Mouse (Mus musculus) neural tube, embryonic 11.5 days (tissue): ENCODE measurements at regions not wholly inside any gene's neighbourhood (a gene's known extent, or its start where the extent isn't known, plus 50 kb on each side); places are given as distances from the start of the nearest gene placed in this dataset.
A peak's percentile ranks its signal among the peaks of the same experiment; 100 is the strongest.

ENCODE experiments used
- ATAC-seq: fragments of 200-750 bp; cut with Nextera tagmentation; 2 replicates; pipeline ENCODE4 v1.8.0; 2017; ENCODE audit warnings: moderate number of reproducible peaks, mild to moderate bottlenecking, moderate TSS enrichment, moderate library complexity; ENCODE audit not compliant: insufficient read depth, low FRiP score, low TSS enrichment
- DNase-seq: peaks from one replicate; pipeline ENCODE4 v3.0.0-alpha.2; 2015; ENCODE audit warnings: low spot score
- H3K27ac ChIP-seq: fragments of 300-500 bp; sonication (generic); 2 replicates; pipeline ENCODE4 v1.5.1; 2014; ENCODE audit warnings: low read depth, mild to moderate bottlenecking, low read length
- H3K27me3 ChIP-seq: fragments of 300-500 bp; sonication (generic); 2 replicates; pipeline ENCODE4 v1.6.1; 2014; ENCODE audit warnings: mild to moderate bottlenecking, low read length, mixed read lengths; ENCODE audit not compliant: control insufficient read depth, insufficient read depth
- H3K36me3 ChIP-seq: fragments of 300-500 bp; sonication (generic); 2 replicates; pipeline ENCODE4 v1.6.1; 2014; ENCODE audit warnings: mild to moderate bottlenecking, low read length, moderate library complexity, mixed read lengths; ENCODE audit not compliant: control insufficient read depth, insufficient read depth
- H3K4me1 ChIP-seq: fragments of 300-500 bp; sonication (generic); 2 replicates; pipeline ENCODE4 v1.6.1; 2014; ENCODE audit warnings: low read length, mixed read lengths; ENCODE audit not compliant: control insufficient read depth, insufficient read depth
- H3K4me2 ChIP-seq: fragments of 300-500 bp; sonication (generic); 2 replicates; pipeline ENCODE4 v1.6.1; 2014; ENCODE audit warnings: low read depth, mild to moderate bottlenecking, moderate library complexity
- H3K4me3 ChIP-seq: fragments of 300-500 bp; sonication (generic); 2 replicates; pipeline ENCODE4 v1.5.1; 2014; ENCODE audit warnings: low read depth, low read length
- H3K9ac ChIP-seq: fragments of 300-500 bp; sonication (generic); 2 replicates; pipeline ENCODE4 v1.6.1; 2014; ENCODE audit warnings: mild to moderate bottlenecking, low read length
- H3K9me3 ChIP-seq: fragments of 300-500 bp; sonication (generic); 2 replicates; pipeline ENCODE4 v1.6.1; 2016; ENCODE audit warnings: low read length; ENCODE audit not compliant: control insufficient read depth
- WGBS: fragments of 180-500 bp; shearing (Covaris S2); extraction: QIAGEN DNeasy Blood & Tissue Kit; methylation state at CpG from one replicate; pipeline ENCODE4 v1.1.7; 2014; 5-methylcytosine and 5-hydroxymethylcytosine counted together

DNA sequence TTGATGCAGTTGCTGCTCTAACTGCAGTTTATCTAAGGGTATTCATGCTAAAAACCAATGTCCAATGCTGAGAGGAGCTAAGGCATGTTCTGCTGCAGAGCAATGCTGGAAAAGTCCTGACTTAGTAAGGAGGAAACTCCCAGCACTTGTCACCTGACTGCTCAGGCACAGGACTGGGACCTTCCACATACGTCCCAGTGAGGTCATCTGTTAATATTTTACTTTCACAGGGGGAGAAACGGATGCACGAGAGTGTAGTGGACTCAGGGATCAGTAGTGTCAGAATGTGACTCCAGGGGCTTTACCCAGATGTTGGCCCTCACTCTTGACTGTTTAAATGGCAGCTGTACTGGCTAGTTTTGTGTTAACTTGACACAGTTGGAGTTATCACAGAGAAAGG is 231.5 kb upstream of the Eef2kmt start:
- H3K9me3 ChIP-seq = no peaks in the 10 kb centered on the region

DNA sequence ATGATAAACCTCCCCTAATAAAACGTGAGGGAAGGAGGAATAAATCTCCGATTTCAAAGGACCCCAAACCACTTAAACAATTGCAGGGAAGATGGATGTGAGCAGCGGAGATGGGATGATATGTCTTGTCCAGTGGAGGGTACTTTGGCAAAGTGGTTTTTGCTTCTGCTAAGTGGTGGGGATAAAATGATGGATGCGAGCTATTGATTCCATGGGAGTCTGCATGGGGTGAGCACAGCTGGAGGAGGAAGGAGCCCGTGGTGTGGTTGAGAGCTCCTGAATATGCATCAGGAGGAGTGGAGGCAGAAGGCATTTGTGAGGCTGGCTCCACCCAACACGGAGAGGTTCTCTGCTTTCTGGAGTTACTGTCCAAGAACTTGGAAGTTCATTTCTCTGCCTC is 227.6 kb upstream of the Eef2kmt start:
- H3K9ac ChIP-seq = no peak overlapping the region
- H3K4me2 ChIP-seq = no peak overlapping the region
- no peaks in the 10 kb centered on the region for H3K36me3 ChIP-seq
- WGBS = 13% methylated on average over 6 of the region's 6 CpGs
- ATAC-seq (no peak), DNase-seq (no peak)
- no peaks in the 10 kb centered on the region for H3K4me1 ChIP-seq
- no peak overlapping the region for H3K4me3 ChIP-seq
- no peaks in the 10 kb centered on the region for H3K27me3 ChIP-seq
- no peaks in the 10 kb centered on the region for H3K9me3 ChIP-seq
- H3K27ac ChIP-seq = no peak overlapping the region

More for the DNA sequence above, 231.5 kb upstream of the Eef2kmt start:
- no peak for ATAC-seq
- H3K27me3 ChIP-seq = no peaks in the 10 kb centered on the region
- H3K9ac ChIP-seq = no peak overlapping the region
- DNase-seq = no peak
- H3K4me3 ChIP-seq = no peak overlapping the region
- no peak overlapping the region for H3K27ac ChIP-seq
- WGBS = 61% methylated on average over 3 of the region's 3 CpGs
- H3K36me3 ChIP-seq = no peaks in the 10 kb centered on the region
- no peak overlapping the region for H3K4me2 ChIP-seq
- H3K4me1 ChIP-seq = no peaks in the 10 kb centered on the region

DNA sequence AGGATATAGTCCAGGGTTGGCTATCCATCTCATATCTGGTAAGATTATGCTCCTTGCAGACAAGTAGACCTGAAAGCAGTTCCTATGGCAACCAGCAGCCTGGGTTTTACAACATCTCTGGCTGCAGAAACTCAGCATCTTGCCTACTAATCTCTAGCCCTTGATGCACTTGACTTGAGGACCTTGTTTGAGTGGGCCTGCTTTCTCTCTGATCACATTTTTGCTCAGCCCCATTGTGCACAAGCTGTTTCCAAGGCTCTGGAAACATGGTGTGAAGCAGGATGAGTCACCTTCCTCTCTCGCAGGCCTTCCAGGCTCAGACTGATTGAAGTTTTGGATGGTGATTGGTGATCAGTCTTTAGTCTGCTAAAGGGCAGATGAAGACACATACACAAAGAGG is 224.4 kb upstream of the Eef2kmt start:
- no peak overlapping the region for H3K9ac ChIP-seq
- no peaks in the 10 kb centered on the region for H3K36me3 ChIP-seq
- WGBS = 86% methylated on average over 1 of the region's 1 CpGs
- ATAC-seq = no peak
- DNase-seq = no peak
- H3K4me3 ChIP-seq = no peak overlapping the region
- no peaks in the 10 kb centered on the region for H3K9me3 ChIP-seq
- no peaks in the 10 kb centered on the region for H3K27me3 ChIP-seq
- no peaks in the 10 kb centered on the region for H3K4me1 ChIP-seq
- H3K27ac ChIP-seq = no peak overlapping the region
- no peak overlapping the region for H3K4me2 ChIP-seq

DNA sequence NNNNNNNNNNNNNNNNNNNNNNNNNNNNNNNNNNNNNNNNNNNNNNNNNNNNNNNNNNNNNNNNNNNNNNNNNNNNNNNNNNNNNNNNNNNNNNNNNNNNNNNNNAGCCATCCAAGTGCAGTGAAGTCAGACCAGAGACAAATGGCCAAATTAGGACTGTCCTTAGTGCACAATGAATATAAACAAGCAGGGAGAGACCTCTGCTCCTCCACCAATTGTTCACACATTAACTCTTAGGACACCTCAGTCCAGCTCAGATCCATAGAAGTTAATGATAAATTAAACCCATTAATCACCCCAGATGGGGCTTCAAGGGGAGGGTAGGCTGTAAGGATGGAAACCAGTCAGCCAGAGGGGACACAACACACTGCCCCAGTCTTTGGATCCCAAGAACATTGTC is 223.2 kb upstream of the Eef2kmt start:
- no peaks in the 10 kb centered on the region for H3K27me3 ChIP-seq
- H3K36me3 ChIP-seq = no peaks in the 10 kb centered on the region
- H3K9me3 ChIP-seq = no peaks in the 10 kb centered on the region
- H3K4me1 ChIP-seq = no peaks in the 10 kb centered on the region
- ATAC-seq = no peak
- DNase-seq = no peak
- no peak overlapping the region for H3K4me2 ChIP-seq
- H3K9ac ChIP-seq = no peak overlapping the region
- H3K4me3 ChIP-seq = no peak overlapping the region
- H3K27ac ChIP-seq = no peak overlapping the region

DNA sequence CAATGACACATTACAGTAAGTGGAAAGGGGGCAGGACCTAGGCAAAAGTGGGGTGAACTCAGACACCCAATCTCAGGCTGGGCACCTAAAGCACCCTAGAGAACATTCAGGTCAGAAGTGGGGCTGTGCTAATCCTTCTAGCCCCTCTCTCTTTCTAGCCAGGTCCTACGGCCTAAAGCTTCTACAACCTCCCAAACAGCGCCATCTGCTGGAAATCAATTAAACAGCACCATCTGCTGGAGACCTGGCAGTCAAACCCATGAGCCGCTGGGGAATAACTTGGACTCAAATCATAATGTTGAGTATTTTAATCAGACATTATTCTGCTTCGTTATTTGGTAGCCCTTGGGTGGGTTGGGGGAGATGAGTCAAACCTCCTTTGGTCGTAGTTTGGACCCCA is 215.5 kb upstream of the Eef2kmt start:
- Histone ChIP-seq H3K9ac (no peak overlapping the region), H3K27me3 (no peaks in the 10 kb centered on the region), H3K36me3 (no peaks in the 10 kb centered on the region), H3K4me2 (no peak overlapping the region), H3K9me3 (no peaks in the 10 kb centered on the region), H3K4me1 (no peaks in the 10 kb centered on the region), H3K27ac (no peak overlapping the region), H3K4me3 (no peak overlapping the region)
- DNase-seq (peak; percentile 48), ATAC-seq (no peak)
- 19% methylated on average over 5 of the region's 5 CpGs for WGBS

DNA sequence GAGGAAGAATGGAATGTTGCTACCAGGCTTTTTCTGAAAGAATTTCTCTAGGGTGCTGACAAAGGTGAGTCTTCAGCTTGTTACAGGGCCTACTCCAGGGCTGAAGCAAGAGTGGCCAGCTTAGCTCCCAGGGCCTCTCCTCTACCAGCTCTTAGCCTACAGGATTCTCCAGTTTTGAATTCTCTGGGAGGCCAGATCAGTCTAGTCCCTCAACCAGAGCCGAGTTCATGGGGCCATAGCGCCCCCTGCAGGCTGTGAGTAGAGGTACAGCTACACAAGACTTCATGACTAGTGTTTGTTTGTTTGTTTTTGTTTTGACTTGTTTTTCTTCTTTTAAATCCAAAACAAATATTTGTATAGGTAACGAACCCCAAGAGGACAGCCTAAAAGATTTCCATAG is 211.8 kb upstream of the Eef2kmt start:
- no peak overlapping the region for H3K9ac ChIP-seq
- H3K4me2 ChIP-seq = no peak overlapping the region
- no peak for ATAC-seq
- no peaks in the 10 kb centered on the region for H3K27me3 ChIP-seq
- H3K36me3 ChIP-seq = no peaks in the 10 kb centered on the region
- no peaks in the 10 kb centered on the region for H3K4me1 ChIP-seq
- H3K4me3 ChIP-seq = no peak overlapping the region
- 5% methylated on average over 3 of the region's 3 CpGs for WGBS
- no peak overlapping the region for H3K27ac ChIP-seq
- peak; percentile 71 for DNase-seq
- H3K9me3 ChIP-seq = no peaks in the 10 kb centered on the region

DNA sequence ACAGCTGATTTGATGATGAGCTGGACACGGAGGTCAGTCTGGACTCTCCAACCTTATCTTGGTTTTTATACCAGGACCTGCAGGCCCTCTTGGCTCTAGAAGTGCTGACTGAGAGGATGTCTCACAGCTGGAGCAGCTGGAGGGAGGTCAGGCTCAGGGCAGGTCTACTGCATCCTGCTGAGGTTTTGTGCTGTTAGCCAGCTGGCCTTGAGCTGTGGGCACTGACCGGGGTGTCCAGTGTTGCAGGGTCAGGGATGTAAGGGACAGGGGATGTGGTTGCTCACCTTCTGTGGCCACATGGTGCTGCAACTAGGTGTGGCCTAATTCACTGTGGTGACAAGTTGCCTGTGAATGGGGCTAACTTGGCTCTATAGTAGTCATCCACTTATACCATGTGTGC is 211.0 kb upstream of the Eef2kmt start:
- WGBS = 33% methylated on average over 2 of the region's 2 CpGs
- Histone ChIP-seq H3K27ac (no peak overlapping the region), H3K9ac (no peak overlapping the region), H3K4me3 (no peak overlapping the region), H3K4me2 (no peak overlapping the region), H3K9me3 (no peaks in the 10 kb centered on the region), H3K36me3 (no peaks in the 10 kb centered on the region), H3K27me3 (no peaks in the 10 kb centered on the region), H3K4me1 (no peaks in the 10 kb centered on the region)
- no peak for DNase-seq
- no peak for ATAC-seq

DNA sequence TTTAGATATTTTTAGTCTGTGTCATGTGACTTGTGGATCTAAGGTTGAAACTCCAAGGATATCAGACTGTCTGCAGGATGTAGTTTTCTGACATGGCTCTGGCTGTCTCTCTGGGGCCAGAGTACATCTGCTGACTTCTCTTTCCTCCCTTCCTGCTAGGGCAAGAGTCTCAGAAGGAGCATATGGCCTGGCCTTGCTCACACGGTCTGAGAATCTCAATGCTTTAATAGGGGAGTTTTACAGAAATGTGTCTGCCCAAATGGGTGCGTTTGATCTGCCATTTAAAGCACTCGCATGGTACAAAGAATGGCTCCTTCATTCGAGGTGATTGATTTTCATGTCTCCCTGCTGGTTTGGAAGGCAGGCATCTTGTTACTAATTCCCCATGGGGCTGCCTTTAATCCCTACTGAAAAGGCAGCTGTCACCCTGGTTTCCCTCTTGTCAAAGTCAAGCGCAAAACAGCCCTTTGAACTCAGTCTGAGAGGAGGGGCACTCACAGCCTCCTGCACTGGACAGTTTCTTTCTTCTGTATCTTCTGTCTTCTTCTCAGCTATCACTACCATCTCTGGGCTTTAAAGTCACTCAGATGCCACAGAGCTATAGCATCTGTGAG is 199.7 kb upstream of the Eef2kmt start:
- peak; percentile 50 for ATAC-seq
- Histone ChIP-seq H3K36me3 (no peaks in the 10 kb centered on the region), H3K27ac (0 out of 2 replicates have a peak overlapping the region, but pooled peaks have one; percentile 17), H3K9me3 (no peaks in the 10 kb centered on the region), H3K4me3 (no peak overlapping the region), H3K4me1 (peaks cover 8% of the 10 kb centered on the region; the same call in 1 of the 2 replicates), H3K9ac (no peak overlapping the region), H3K27me3 (no peaks in the 10 kb centered on the region), H3K4me2 (no peak overlapping the region)
- peak; percentile 27 for DNase-seq
- WGBS = 4% methylated on average over 5 of the region's 5 CpGs

DNA sequence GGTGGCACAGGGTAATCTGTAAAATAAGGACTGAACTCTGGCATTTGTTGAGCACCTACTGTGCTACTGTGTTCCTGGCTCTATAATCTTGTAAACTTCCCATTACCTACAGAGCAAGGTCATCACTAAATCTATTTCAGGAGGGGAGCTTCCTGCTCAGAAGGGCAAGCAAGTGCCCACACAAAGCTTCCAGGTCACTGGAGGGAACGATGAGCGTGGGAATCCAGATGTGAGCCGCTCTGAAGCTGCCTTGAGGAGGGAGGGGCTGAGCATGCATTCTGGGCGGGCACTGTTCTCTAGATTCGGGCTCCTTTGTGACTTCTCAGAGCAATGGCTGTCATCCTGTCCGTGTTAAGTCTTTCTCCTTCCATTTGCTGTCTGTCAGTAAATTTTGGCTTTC is 198.5 kb upstream of the Eef2kmt start:
- Histone ChIP-seq H3K36me3 (no peaks in the 10 kb centered on the region), H3K9me3 (no peaks in the 10 kb centered on the region), H3K27me3 (no peaks in the 10 kb centered on the region), H3K4me1 (peaks cover 8% of the 10 kb centered on the region; the same call in 1 of the 2 replicates), H3K4me3 (no peak overlapping the region), H3K9ac (no peak overlapping the region), H3K4me2 (no peak overlapping the region), H3K27ac (no peak overlapping the region)
- DNase-seq (no peak), ATAC-seq (no peak)
- 15% methylated on average over 6 of the region's 6 CpGs for WGBS
